Mouse (Mus musculus) brown adipose tissue, adult 24 weeks (tissue): ENCODE measurements around the gene Ddx3x. TPM values are rescaled to one million over a fixed set of nuclear protein-coding genes. Genes with fewer than 3 reads are reported as not detected.
"Not testable (repeated sequence)": the region's sequence is repeated elsewhere in the genome, so short reads cannot be mapped to it uniquely, and the experiment has no call there.

ENCODE experiments used
- H3K27ac ChIP-seq: fragments of 200-500 bp; replicated peaks from 2 replicates; pipeline ENCODE4 v1.5.1; 2012; ENCODE audit warnings: low read depth, mild to moderate bottlenecking, low read length
- H3K4me1 ChIP-seq: fragments of 200-500 bp; 2 replicates; pipeline ENCODE4 v1.6.1; 2012; ENCODE audit warnings: low read length, mixed read lengths; ENCODE audit not compliant: control insufficient read depth, insufficient read depth, insufficient read length
- H3K4me3 ChIP-seq: fragments of 200-500 bp; 2 replicates; pipeline ENCODE4 v1.5.1; 2012; ENCODE audit warnings: low read depth, mild to moderate bottlenecking, low read length, moderate library complexity; ENCODE audit not compliant: insufficient read depth
- polyA plus RNA-seq: library from polyadenylated mRNA; stranded (reverse); fragments of >200 nt; gene quantifications from 2 replicates; pipeline ENCODE4 v1.2.4, GENCODE M21; 2012; ENCODE audit not compliant: missing spikeins, insufficient read depth, insufficient read length

Gene Ddx3x
- polyA plus RNA-seq, 1 experiment, result 144 TPM

DNA sequence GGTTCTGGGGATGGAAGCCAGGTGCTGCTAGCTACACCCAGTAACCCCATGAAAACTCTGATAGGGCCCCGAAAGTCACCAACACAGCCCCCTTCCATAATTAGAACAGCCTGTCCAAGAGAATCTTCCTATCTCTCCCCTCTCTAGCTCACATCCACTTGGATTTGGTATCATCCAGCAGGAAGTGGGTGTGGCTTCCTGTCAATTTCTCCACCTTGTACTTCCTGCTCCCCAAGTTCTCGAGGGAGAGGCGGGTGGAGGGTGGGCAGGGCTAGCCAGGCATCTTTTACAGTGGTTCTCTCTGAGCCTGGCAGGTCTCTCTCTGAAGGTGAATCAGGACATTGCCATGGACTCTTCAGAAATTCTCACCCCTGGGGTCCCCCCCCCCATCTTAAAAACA lies 35.7 kb upstream of the Ddx3x start:
- Histone ChIP-seq H3K27ac (peak overlapping the region; percentile 76), H3K4me1 (peaks cover 5% of the 10 kb centered on the region; the same call in 1 of the 2 replicates), H3K4me3 (no peak overlapping the region)

DNA sequence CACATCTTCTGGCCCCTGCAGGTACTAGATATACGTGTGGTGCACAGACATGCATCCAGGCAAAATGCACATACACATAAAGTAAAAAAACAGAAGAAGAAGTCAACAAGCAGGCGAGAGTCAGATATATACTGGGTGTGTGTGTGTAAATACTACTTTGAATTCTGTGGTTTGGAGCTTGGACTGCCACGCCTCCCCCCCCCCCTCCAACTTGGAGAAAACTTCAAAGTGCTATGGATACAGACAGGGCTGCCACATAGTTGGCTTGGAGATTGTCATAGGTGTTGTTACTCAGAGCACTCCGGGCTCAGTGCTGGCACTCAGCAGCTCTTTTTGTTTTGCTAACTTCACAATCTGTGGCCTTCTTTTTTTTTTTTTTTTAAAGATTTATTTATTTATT lies 29.1 kb upstream of the Ddx3x start:
- H3K4me1 ChIP-seq, result no peaks in the 10 kb centered on the region
- no peak overlapping the region for H3K4me3 ChIP-seq
- no peak overlapping the region for H3K27ac ChIP-seq

DNA sequence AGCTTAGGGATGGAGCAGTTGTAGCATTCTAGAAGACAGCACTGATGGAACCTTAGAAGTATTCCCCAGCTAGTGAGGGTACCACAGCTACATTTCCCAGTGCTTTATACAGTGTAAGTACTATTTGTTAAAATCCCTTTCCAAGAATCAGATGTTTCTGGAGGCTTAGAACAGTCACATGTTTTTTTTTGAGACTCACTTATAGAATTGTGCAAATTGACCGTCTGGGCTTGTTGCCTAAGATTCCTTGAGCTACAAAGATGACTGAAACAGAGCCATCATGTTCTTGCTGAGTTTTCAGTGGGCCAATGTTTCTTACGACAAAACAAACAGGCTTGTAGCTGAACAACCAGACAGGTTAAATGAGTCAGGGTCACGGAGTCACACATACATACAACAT lies 26.5 kb upstream of the Ddx3x start:
- no peak overlapping the region for H3K27ac ChIP-seq

DNA sequence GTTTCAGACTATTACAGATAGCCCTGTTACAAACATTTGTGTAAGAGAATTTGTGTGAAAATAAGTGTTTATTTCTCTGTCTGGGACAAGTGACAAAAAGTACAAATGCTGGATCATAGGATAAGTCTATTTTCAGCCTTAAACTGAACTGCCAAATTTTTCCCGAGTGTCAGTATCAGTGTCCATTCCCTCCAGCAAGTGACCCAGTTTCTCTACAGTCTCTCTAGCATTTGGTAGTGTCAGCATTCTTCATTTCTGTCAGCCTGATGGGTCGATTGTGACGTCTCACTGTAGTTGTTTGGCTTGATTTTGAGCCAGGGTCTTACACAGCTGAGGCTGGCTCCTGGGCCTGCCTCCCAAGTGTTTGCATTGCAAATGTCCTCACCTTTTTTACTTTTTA lies 17.4 kb upstream of the Ddx3x start:
- H3K4me1 ChIP-seq, result no peaks in the 10 kb centered on the region
- H3K4me3 ChIP-seq, result no peak overlapping the region
- no peak overlapping the region for H3K27ac ChIP-seq

More for the DNA sequence above, 26.5 kb upstream of the Ddx3x start:
- no peaks in the 10 kb centered on the region for H3K4me1 ChIP-seq
- H3K4me3 ChIP-seq, result no peak overlapping the region

DNA sequence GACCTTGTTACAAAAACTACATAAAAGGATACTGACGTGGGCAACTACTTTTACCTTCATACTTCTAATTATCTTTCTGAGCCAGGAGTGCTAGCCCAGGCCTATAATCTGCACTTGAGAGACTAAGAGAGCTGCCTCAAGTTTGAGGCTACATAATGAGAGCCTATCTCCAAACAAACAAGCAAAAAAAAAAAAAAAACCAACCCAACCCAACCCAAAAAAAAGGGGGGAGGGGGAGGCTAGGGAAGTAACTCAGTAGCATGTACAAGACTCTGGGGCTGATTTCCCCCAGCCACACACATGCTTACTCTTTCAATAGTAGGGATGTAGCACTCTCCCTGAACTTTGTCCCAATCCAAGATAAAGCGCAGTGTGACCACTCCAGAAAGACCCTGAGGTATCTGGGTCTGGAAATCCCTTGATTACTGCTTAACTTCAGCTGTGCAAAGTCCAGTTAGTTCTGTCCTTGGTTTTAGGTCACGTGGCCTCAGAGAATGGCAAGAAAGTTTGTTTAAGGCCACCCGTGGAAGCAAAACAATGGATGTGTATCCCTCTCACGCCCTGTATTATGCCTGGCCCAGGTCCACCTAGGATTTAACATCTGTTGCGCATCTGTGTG lies 5.1 kb upstream of the Ddx3x start:
- H3K27ac ChIP-seq, result no peak overlapping the region
- H3K4me3 ChIP-seq, result no peak overlapping the region
- no peaks in the 10 kb centered on the region for H3K4me1 ChIP-seq

DNA sequence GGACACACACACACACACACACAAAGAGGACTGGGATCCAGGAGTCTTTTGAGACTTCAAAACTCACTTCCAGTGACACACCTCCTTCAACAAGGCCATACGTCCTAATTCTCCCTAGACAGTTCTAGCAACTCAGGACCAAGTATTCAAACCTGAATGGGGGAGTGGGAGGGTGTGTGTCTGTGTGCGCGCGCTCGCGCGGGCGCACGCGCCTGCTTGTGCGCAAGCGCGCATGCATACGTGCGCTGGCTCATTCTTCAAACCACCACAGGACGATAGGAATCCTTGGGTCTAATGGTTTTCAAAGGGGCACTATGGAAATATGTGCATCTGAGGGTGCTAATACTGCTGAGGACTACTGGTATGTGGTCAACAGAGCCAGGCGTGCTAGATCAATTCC lies 1.8 kb upstream of the Ddx3x start:
- Histone ChIP-seq H3K4me3 (no peak overlapping the region), H3K4me1 (no peaks in the 10 kb centered on the region), H3K27ac (no peak overlapping the region)

DNA sequence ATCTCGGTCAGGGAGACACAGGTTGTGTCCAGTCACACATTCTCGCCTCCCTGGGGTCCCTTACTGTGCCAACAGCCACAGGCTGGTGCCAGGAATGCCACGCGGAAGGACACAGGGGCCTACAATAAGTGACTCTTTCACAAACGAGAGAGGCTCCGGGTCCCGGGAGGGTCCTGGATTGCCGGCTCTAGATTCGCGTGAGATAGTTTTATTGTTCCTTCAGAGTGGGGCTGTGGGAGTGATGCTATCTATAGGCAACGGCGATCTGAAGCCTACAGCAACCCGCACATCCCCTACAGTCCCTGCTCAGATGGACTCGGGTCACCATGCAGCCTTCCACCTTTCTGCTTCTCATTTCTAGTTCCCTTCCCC lies 747 bp upstream of the Ddx3x start:
- H3K27ac ChIP-seq, result peak overlapping the region; percentile 91
- H3K4me1 ChIP-seq, result no peaks in the 10 kb centered on the region
- peak overlapping the region; percentile 97 for H3K4me3 ChIP-seq

DNA sequence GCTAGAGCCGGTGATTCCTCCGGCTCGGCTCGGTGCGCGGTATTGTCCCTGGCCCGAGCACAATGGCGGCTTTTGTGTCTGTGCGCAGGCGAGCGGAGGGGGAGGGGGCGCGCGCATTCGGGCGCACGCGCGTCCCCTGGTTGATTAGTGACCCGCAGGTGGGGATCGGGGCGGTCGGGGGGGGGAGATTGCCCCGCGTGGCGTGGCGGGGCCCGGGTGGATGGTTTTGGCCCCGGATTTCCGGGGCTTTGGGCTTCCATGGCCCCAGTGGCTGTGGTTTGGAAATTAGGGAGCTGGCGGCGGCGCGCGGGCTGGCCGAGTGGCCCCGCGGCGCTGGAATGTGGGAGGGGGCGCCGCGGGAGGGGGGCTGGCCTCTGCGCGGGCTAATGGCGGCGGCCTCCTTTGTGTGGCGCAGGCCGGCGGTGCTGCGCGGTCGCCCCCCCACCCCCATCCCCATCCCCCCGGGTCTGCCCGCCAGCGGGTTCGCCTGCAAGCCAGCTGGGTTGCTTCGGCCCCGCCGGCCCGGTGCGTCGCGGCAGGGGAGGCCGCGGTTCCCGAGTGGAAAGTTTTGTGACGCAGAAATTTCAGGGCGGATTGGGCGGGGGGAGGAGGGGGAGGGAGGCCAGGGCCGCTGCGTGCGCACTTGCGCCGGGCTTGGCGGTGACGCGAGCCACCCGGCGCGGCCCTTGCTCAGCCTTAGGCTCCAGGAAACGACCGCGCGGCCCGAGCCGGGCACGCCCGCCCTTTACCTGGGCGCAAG lies 739 bp downstream of the Ddx3x start:
- Histone ChIP-seq H3K27ac (peak overlapping the region; percentile 95), H3K4me3 (peak overlapping the region; percentile 97), H3K4me1 (no peaks in the 10 kb centered on the region)

DNA sequence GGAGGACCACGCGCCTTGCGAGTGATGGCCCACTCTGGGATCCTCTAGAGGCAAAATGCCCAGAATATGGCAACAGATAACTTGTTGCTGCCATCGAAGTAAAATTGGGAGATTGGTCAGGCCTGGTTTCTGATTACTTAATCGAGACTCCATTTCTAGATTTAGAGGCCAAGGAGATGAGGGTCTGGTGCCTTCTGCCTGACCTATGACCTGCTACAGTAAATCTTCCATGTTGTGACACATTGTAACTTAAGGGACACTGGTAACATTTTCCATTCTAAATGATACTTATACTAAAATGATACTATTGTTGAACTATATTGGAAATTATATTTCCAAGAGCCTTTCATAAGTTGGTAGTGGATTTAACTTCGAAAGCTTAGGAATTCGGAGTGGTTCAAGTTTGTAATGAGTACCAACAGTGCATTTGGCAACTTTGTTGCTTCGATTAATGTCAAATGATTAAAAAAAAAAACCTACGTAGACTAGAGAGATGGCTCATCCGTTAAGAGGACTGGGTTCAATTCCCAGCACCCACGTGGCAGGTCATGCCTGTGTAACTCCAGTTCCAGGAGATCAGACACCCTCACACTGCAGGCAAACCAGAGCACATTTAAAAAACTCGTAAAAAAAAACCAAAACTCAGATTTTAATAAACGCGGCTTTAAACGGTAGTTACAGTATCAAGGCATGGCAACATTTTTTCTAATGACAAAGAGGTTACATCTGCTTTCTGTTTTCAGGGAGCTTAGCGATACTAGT lies 1.5 kb downstream of the Ddx3x start:
- Histone ChIP-seq H3K4me3 (peak overlapping the region; percentile 97), H3K4me1 (no peaks in the 10 kb centered on the region)

DNA sequence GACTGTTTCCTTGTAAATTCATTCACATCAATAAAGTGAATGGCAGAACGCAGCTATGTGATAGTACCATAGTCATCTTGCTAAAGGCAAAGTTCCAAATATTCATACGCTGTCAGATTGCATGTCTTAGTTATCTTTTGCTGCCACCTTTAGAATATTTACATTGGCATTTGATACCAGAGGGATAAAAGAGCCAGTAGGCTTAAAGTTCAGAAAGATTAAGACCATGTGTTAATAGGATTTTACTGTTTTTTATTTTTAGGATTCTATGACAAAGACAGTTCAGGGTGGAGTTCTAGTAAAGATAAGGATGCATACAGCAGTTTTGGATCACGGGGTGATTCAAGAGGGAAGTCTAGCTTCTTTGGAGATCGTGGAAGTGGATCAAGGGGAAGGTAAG lies 5.0 kb downstream of the Ddx3x start:
- H3K4me1 ChIP-seq, result no peaks in the 10 kb centered on the region
- H3K4me3 ChIP-seq, result no peak overlapping the region
- no peak overlapping the region for H3K27ac ChIP-seq

More for the DNA sequence above, 1.5 kb downstream of the Ddx3x start:
- H3K27ac ChIP-seq, result peak overlapping the region; percentile 86

DNA sequence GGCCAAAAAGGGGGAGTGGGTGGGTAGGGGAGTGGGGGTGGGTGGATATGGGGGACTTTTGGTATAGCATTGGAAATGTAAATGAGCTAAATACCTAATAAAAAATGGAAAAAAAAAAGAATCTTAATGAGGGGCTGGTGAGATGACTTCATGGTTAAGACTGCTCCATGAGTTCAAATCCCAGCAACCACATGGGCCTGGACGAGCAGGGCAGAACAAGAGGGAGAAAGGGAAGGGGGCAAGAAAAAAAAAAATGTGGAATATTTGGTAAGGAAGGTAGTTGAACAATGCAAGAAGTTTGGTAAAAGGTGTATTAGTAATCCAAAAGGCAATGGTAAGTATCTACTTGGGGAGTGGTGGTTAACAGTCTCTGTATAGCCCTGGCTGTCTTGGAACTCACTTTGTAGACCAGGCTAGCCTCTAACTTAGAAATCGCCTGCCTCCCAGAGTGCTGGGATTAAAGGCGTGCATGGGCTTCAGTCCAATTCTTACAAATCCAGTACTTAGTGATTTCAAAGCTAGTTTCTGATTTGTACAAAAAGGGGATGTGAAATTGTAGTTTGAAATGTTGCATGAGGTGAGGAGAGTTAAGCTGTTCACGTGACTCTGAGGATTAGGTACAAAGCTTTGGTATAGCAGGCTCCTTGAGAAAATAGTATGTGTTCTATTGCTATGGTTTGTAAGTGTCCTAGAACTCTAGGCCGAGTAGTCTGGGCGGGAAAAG lies 13.9 kb downstream of the Ddx3x start:
- no peaks in the 10 kb centered on the region for H3K4me1 ChIP-seq
- no peak overlapping the region for H3K4me3 ChIP-seq
- no peak overlapping the region for H3K27ac ChIP-seq

DNA sequence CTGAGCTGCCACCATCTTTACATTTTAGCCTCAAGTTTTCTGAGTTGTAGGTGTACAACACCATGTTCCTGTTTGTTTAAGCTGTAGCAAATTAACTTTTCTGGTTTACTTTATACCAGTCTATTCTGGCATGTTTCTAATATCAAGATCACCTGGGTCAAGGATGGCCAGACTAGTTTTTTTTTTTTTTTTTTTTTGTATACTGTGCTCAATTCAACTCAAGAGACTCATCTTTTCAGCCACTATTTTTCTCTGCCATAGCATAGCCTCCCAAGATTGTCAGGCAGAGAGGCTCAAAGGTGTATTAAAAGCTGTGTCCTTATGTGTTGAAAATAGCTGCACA lies 14.4 kb downstream of the Ddx3x start:
- no peak overlapping the region for H3K27ac ChIP-seq
- no peak overlapping the region for H3K4me3 ChIP-seq
- no peaks in the 10 kb centered on the region for H3K4me1 ChIP-seq

DNA sequence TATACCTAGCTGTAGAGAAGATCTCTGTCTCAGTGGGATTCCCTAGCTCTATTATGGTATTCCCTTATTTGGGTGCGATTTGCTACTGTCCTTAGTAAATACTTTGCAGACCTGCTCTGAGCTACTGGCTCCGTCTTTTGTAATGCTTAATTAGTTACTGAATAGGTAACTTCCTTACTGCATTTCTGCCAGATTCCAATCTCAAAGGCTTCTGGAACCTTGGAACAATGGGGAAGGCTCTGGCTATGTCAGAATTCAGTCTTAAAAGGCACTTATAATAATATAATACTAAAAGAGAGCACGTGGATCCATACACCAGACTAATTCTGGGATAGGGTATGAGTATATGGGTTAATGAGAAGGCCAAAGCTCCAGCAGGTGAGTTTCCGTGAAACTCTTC lies 15.5 kb downstream of the Ddx3x start:
- H3K4me3 ChIP-seq, H3K27ac ChIP-seq, H3K4me1 ChIP-seq: not testable (repeated sequence)

DNA sequence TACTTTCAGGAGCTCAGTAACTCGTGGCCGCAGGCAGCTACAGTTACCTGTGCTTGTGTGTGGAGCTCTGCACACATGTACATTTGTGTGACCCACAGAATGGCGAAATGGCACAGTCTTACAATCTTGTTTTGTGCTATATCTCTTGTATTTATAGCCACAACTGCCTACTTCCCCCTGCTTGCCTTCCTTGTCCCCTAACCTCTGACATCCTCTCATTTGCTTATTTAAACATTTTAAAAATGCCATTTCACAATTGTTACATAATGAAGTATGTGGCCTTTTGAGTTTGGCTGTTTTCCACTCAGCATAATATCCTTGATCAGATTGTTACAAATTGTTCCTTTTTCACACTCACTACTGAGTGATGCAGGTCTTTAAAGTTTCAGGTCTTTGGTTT lies 25.4 kb downstream of the Ddx3x start:
- H3K4me3 ChIP-seq, result no peak overlapping the region
- no peak overlapping the region; the same call in 1 of the 2 replicates for H3K27ac ChIP-seq
- H3K4me1 ChIP-seq, result no peaks in the 10 kb centered on the region

DNA sequence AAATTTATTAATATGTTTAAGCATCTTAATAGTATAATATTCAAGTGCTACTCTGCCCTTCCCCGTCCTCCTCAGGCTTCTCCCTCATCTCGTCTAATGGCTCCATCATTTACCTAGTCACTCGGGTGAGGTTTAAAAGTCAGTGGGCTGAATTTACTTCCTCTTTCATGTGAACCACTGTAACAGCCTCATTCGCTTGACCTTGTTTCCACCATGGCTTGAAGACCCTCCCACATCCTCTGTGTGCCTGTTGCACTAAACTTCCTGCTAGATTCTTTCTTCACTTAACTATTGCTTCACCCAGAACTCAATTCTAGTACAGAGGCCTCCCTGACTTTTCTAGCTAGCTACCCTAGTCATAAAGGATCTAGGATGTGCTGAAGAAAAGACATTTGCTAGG lies 30.6 kb downstream of the Ddx3x start:
- H3K27ac ChIP-seq, result no peak overlapping the region
- no peak overlapping the region for H3K4me3 ChIP-seq
- no peaks in the 10 kb centered on the region for H3K4me1 ChIP-seq
